Mouse (Mus musculus) lung, postnatal 0 days (tissue): ENCODE data around the gene Otud1. TPM values are rescaled to one million over a fixed set of nuclear protein-coding genes. Genes with fewer than 3 reads are reported as not detected.
A peak's percentile ranks its signal among the peaks of the same experiment; 100 is the strongest.

ENCODE experiments used
- ATAC-seq: fragments of 200-750 bp; cut with Nextera tagmentation; 2 replicates; pipeline ENCODE4 v1.8.0; 2017; ENCODE audit warnings: moderate library complexity
- DNase-seq: peaks from one replicate; pipeline ENCODE4 v3.0.0-alpha.2; 2016; ENCODE audit warnings: low spot score
- H3K27ac ChIP-seq: fragments of 300-500 bp; sonication (generic); 2 replicates; pipeline ENCODE4 v1.5.1; 2014; ENCODE audit warnings: antibody characterized with exemption, mild to moderate bottlenecking, low read length, mixed read lengths
- H3K27me3 ChIP-seq: fragments of 300-500 bp; sonication (generic); replicated peaks from 2 replicates; pipeline ENCODE4 v1.6.1; 2014; ENCODE audit warnings: low read length, mixed read lengths; ENCODE audit not compliant: insufficient read depth
- H3K36me3 ChIP-seq: fragments of 300-500 bp; sonication (generic); 2 replicates; pipeline ENCODE4 v1.6.1; 2014; ENCODE audit warnings: low read length, mixed read lengths; ENCODE audit not compliant: insufficient read depth
- H3K4me1 ChIP-seq: fragments of 300-500 bp; sonication (generic); 2 replicates; pipeline ENCODE4 v1.6.1; 2014; ENCODE audit warnings: antibody characterized with exemption, low read depth, low read length, mixed read lengths; ENCODE audit not compliant: insufficient read depth
- H3K4me2 ChIP-seq: fragments of 300-500 bp; sonication (generic); replicated peaks from 2 replicates; pipeline ENCODE4 v1.6.1; 2014; ENCODE audit warnings: low read depth, mild to moderate bottlenecking, low read length, moderate library complexity, mixed read lengths
- H3K4me3 ChIP-seq: fragments of 300-500 bp; sonication (generic); 2 replicates; pipeline ENCODE4 v1.5.1; 2014; ENCODE audit warnings: low read depth, low read length
- H3K9ac ChIP-seq: fragments of 300-500 bp; sonication (generic); replicated peaks from 2 replicates; pipeline ENCODE4 v1.6.1; 2014; ENCODE audit warnings: low read depth, mild to moderate bottlenecking
- H3K9me3 ChIP-seq: fragments of 300-500 bp; sonication (generic); 2 replicates; pipeline ENCODE4 v1.6.1; 2016; ENCODE audit warnings: low read length, mixed read lengths
- CTCF ChIP-seq: IDR thresholded peaks from 2 replicates; pipeline ENCODE4 v1.5.1; 2016; ENCODE audit warnings: antibody characterized with exemption, mild to moderate bottlenecking
- EP300 ChIP-seq: IDR thresholded peaks from 2 replicates; pipeline ENCODE4 v1.6.1; 2016; ENCODE audit warnings: antibody characterized with exemption, mild to moderate bottlenecking, control low read depth
- WGBS: fragments of 180-500 bp; shearing (Covaris S2); extraction: QIAGEN DNeasy Blood & Tissue Kit; methylation state at CpG from one replicate; pipeline ENCODE4 v1.1.7; 2014; 5-methylcytosine and 5-hydroxymethylcytosine counted together
- polyA plus RNA-seq: library from polyadenylated mRNA; unstranded; fragments of >200 nt; fragmentation: Nextera tagmentation; extraction: Ambion mirVana; gene quantifications from 2 replicates; pipeline ENCODE4 v1.2.1, GENCODE M21; 2015

Gene Otud1
- polyA plus RNA-seq, 1 experiment from 2014 or later, result 7.8 TPM

- Histone ChIP-seq H3K27ac (no peak overlapping the region), H3K4me1 (no peaks in the 10 kb centered on the region), H3K9ac (no peak overlapping the region), H3K36me3 (no peaks in the 10 kb centered on the region), H3K9me3 (no peaks in the 10 kb centered on the region), H3K4me2 (no peak overlapping the region), H3K4me3 (no peak overlapping the region), H3K27me3 (no peaks in the 10 kb centered on the region)
- DNase-seq (no peak), ATAC-seq (no peak)
- no peak for TF ChIP-seq CTCF
- no peak for TF ChIP-seq EP300
- WGBS, result 71% methylated on average over 4 of the region's 4 CpGs
These were observed 42.2 kb downstream of the Otud1 start for GRCm38 (mm10) chr2:19699573-19700295.

- H3K27me3 ChIP-seq, result no peaks in the 10 kb centered on the region
- no peak overlapping the region for H3K9ac ChIP-seq
- no peak overlapping the region for H3K27ac ChIP-seq
- no peak overlapping the region for H3K4me3 ChIP-seq
- DNase-seq (no peak), ATAC-seq (no peak)
- H3K9me3 ChIP-seq, result no peaks in the 10 kb centered on the region
- TF ChIP-seq CTCF (no peak), EP300 (no peak)
- no peak overlapping the region for H3K4me2 ChIP-seq
- H3K36me3 ChIP-seq, result no peaks in the 10 kb centered on the region
- WGBS, result 74% methylated on average over 3 of the region's 3 CpGs
- H3K4me1 ChIP-seq, result no peaks in the 10 kb centered on the region
These were observed 43.8 kb downstream of the Otud1 start for GRCm38 (mm10) chr2:19701386-19701785.

GRCm38 (mm10) chr2:19703020-19703613, 45.6 kb downstream of the Otud1 start:
- Histone ChIP-seq H3K4me3 (no peak overlapping the region), H3K36me3 (no peaks in the 10 kb centered on the region), H3K27me3 (no peaks in the 10 kb centered on the region), H3K4me2 (no peak overlapping the region), H3K9ac (no peak overlapping the region), H3K27ac (no peak overlapping the region), H3K9me3 (no peaks in the 10 kb centered on the region), H3K4me1 (no peaks in the 10 kb centered on the region)
- TF ChIP-seq EP300, result no peak
- no peak for TF ChIP-seq CTCF
- ATAC-seq (peak; percentile 65), DNase-seq (peak; percentile 45)

- H3K4me1 ChIP-seq, result no peaks in the 10 kb centered on the region
These were observed 46.1 kb downstream of the Otud1 start for GRCm38 (mm10) chr2:19703670-19704069.

GRCm38 (mm10) chr2:19704272-19704671, 46.7 kb downstream of the Otud1 start:
- no peak overlapping the region for H3K27ac ChIP-seq
- H3K9me3 ChIP-seq, result no peaks in the 10 kb centered on the region
- no peak overlapping the region for H3K4me3 ChIP-seq
- no peaks in the 10 kb centered on the region for H3K4me1 ChIP-seq
- no peaks in the 10 kb centered on the region for H3K27me3 ChIP-seq
- no peaks in the 10 kb centered on the region for H3K36me3 ChIP-seq
- 0 out of 2 replicates have a peak, but pooled peaks have one; percentile 31 for ATAC-seq
- TF ChIP-seq CTCF (no peak), EP300 (no peak)
- no peak overlapping the region for H3K4me2 ChIP-seq
- peak; percentile 28 for DNase-seq
- no peak overlapping the region for H3K9ac ChIP-seq

More at GRCm38 (mm10) chr2:19703670-19704069, 46.1 kb downstream of the Otud1 start:
- Histone ChIP-seq H3K9me3 (no peaks in the 10 kb centered on the region), H3K36me3 (no peaks in the 10 kb centered on the region), H3K27me3 (no peaks in the 10 kb centered on the region), H3K4me2 (no peak overlapping the region), H3K27ac (no peak overlapping the region), H3K4me3 (no peak overlapping the region), H3K9ac (no peak overlapping the region)
- ATAC-seq, result peak; percentile 74
- WGBS, result 34% methylated on average over 4 of the region's 4 CpGs
- peak; percentile 49 for DNase-seq
- TF ChIP-seq CTCF, result no peak
- no peak for TF ChIP-seq EP300

GRCm38 (mm10) chr2:19706886-19707285, 49.3 kb downstream of the Otud1 start:
- Histone ChIP-seq H3K9me3 (no peaks in the 10 kb centered on the region), H3K4me1 (no peaks in the 10 kb centered on the region), H3K27me3 (no peaks in the 10 kb centered on the region), H3K27ac (no peak overlapping the region), H3K4me3 (no peak overlapping the region), H3K4me2 (no peak overlapping the region), H3K9ac (no peak overlapping the region), H3K36me3 (no peaks in the 10 kb centered on the region)
- no peak for TF ChIP-seq CTCF
- no peak for ATAC-seq
- no peak for DNase-seq
- 79% methylated on average over 4 of the region's 4 CpGs for WGBS

Other genes starting within 250 kb of the Otud1 start
- not detected in 2 replicates for gene Ptf1a, start 212.1 kb upstream of the Otud1 start, polyA plus RNA-seq
- 0.08 and 0.13 TPM in 2 replicates for gene 4921504E06Rik, start 103.8 kb upstream of the Otud1 start, polyA plus RNA-seq